Mouse (Mus musculus) heart, adult 2 months (tissue): ENCODE data around the gene 1700025G04Rik. TPM values are rescaled to one million over a fixed set of nuclear protein-coding genes. Genes with fewer than 3 reads are reported as not detected.

Experiments
- DNase-seq, 2 experiments: peaks; one replicate each; pipeline ENCODE4 v3.0.0; 2021
- H3K27ac ChIP-seq: fragments of 200-600 bp; 2 replicates; pipeline ENCODE4 v1.8.1; 2022
- H3K27me3 ChIP-seq: fragments of 200-500 bp; 2 replicates; pipeline ENCODE4 v1.6.1; 2012; ENCODE audit warnings: mild to moderate bottlenecking, low read length, inconsistent platforms, mixed read lengths; ENCODE audit not compliant: control insufficient read depth, insufficient read depth
- H3K36me3 ChIP-seq: fragments of 200-500 bp; 2 replicates; pipeline ENCODE4 v1.6.1; 2012; ENCODE audit warnings: low read length, inconsistent platforms; ENCODE audit not compliant: control insufficient read depth, insufficient read depth
- H3K4me1 ChIP-seq: fragments of 200-500 bp; 2 replicates; pipeline ENCODE4 v1.6.1; 2011; ENCODE audit warnings: low read length; ENCODE audit not compliant: control insufficient read depth, insufficient read depth
- H3K4me3 ChIP-seq: fragments of 200-600 bp; 2 replicates; pipeline ENCODE4 v1.8.1; 2022
- H3K79me2 ChIP-seq: fragments of 200-500 bp; replicated peaks from 2 replicates; pipeline ENCODE4 v1.6.1; 2012; ENCODE audit warnings: mild to moderate bottlenecking, inconsistent platforms, low read length, moderate library complexity, mixed read lengths; ENCODE audit not compliant: control insufficient read depth, insufficient read depth
- H3K9ac ChIP-seq: fragments of 200-500 bp; 2 replicates; pipeline ENCODE4 v1.6.1; 2012; ENCODE audit warnings: low read depth, mild to moderate bottlenecking, control low read depth, inconsistent platforms, low read length, mixed read lengths
- CTCF ChIP-seq: fragments of 200-600 bp; IDR thresholded peaks from 2 replicates; pipeline ENCODE4 v1.8.1; 2022; ENCODE audit warnings: antibody characterized with exemption, mild to moderate bottlenecking, moderate library complexity
- EP300 ChIP-seq: fragments of 200-500 bp; IDR thresholded peaks from 2 replicates; pipeline ENCODE4 v1.6.1; 2011; ENCODE audit warnings: low read depth, low read length, control low read depth; ENCODE audit not compliant: insufficient read depth
- POLR2A ChIP-seq: fragments of 200-500 bp; IDR thresholded peaks from 2 replicates; pipeline ENCODE4 v1.6.1; 2011; ENCODE audit warnings: mild to moderate bottlenecking, low read depth, low read length, control low read depth; ENCODE audit not compliant: insufficient read depth
- WGBS: fragments of 180-500 bp; shearing (Covaris S2); methylation state at CpG from one replicate; pipeline ENCODE4 v1.1.7; 2018; 5-methylcytosine and 5-hydroxymethylcytosine counted together
- intact Hi-C: fragments of 180-260 bp; cut with DNase I; formaldehyde crosslinking; loops from one replicate; pipeline ENCODE4 v1.15.1; 2025
- polyA plus RNA-seq: library from polyadenylated mRNA; depleted of rRNA; stranded (reverse); fragments of >200 nt; gene quantifications from 2 replicates; pipeline ENCODE4 v1.2.3, GENCODE M21; 2012
- total RNA-seq, 2 experiments: library from RNA; stranded (reverse); gene quantifications; 2 replicates each; pipeline ENCODE4 v1.2.3; 2021

The 1700025G04Rik gene
- total and polyA plus RNA-seq, 3 experiments: 11.0 to 46.1 (median 40.4) TPM

- no peak overlapping the region for H3K4me3 ChIP-seq
- TF ChIP-seq EP300: no peak
- no peak for TF ChIP-seq POLR2A
- TF ChIP-seq CTCF: no peak
- H3K9ac ChIP-seq: no peak overlapping the region
- no peaks in the 10 kb centered on the region for H3K27me3 ChIP-seq
- H3K79me2 ChIP-seq: no peaks in the 10 kb centered on the region; the same call in 1 of the 2 replicates
- intact Hi-C loops: loop anchor here (2.0 kb wide), 1 partner anchor 19 kb away; no protein-coding TSS in a partner anchor
- 73% methylated on average over 7 of the region's 7 CpGs for WGBS
- H3K4me1 ChIP-seq: peaks cover 1% of the 10 kb centered on the region; the same call in 1 of the 2 replicates
- H3K27ac ChIP-seq: no peak overlapping the region
- no peaks in the 10 kb centered on the region for H3K36me3 ChIP-seq
- no peak for DNase-seq
Observed at GRCm38 (mm10) chr1:151899964-151900363, 190.0 kb downstream of the 1700025G04Rik start.

DNA sequence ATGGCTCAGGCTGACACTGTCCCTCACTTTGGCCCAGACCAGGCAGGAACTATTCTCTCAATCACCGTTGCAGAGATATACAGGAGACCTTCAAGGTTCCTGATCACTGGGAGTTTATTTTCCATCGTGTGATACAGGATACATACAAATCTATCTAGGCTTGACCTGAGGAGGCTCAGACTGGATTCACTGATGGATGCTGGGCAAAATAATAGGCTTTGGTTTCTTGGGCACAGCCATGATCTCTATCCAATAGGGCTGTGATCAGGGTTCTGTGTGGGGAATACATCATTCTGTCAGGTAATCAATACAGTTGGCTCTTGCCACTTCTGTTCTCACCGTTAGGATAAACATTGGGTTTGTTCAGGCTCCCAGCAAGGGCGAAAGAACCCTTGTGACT is 194.5 kb downstream of the 1700025G04Rik start:
- peaks cover 1% of the 10 kb centered on the region for H3K4me1 ChIP-seq
- no peaks in the 10 kb centered on the region for H3K36me3 ChIP-seq
- no peak overlapping the region for H3K9ac ChIP-seq
- TF ChIP-seq EP300 (no peak), CTCF (no peak), POLR2A (no peak)
- H3K27ac ChIP-seq: no peak overlapping the region
- DNase-seq: no peak
- WGBS: 84% methylated on average over 4 of the region's 4 CpGs
- H3K4me3 ChIP-seq: no peak overlapping the region
- no peaks in the 10 kb centered on the region for H3K27me3 ChIP-seq
- intact Hi-C loops: no loop called here
- no peaks in the 10 kb centered on the region; the same call in 1 of the 2 replicates for H3K79me2 ChIP-seq

DNA sequence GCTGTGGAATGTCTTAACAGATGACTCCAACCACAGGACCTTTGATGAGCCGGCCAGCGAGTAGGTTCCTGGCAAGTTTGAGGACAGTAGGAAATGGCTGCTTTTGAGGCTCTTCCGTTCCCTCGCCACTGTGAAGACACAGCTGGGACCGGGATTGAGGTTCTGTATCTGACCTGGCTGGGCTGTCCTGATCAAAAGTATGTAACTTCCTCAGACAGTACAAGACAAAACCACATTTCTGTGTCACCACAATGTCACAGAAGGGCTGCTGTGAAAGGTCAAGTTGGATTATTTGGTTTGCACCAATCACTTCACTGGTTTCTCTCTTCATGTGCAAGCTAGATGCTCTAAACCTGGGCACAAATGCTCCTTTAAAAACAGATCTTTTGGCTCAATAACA is 195.9 kb downstream of the 1700025G04Rik start:
- H3K27me3 ChIP-seq: no peaks in the 10 kb centered on the region
- H3K9ac ChIP-seq: no peak overlapping the region
- H3K79me2 ChIP-seq: no peaks in the 10 kb centered on the region; the same call in 1 of the 2 replicates
- H3K36me3 ChIP-seq: no peaks in the 10 kb centered on the region
- intact Hi-C loops: no loop called here
- H3K4me3 ChIP-seq: no peak overlapping the region
- WGBS: 72% methylated on average over 5 of the region's 5 CpGs
- no peaks in the 10 kb centered on the region; the same call in 1 of the 2 replicates for H3K4me1 ChIP-seq
- no peak for TF ChIP-seq CTCF
- TF ChIP-seq EP300: no peak
- no peak for TF ChIP-seq POLR2A
- DNase-seq: no peak
- H3K27ac ChIP-seq: no peak overlapping the region

GRCm38 (mm10) chr1:151892008-151892407 is 197.9 kb downstream of the 1700025G04Rik start:
- intact Hi-C loops: no loop called here
- H3K36me3 ChIP-seq: no peaks in the 10 kb centered on the region
- TF ChIP-seq CTCF (no peak), POLR2A (no peak), EP300 (no peak)
- H3K9ac ChIP-seq: no peak overlapping the region
- no peak overlapping the region for H3K4me3 ChIP-seq
- H3K27me3 ChIP-seq: no peaks in the 10 kb centered on the region
- H3K27ac ChIP-seq: no peak overlapping the region
- H3K4me1 ChIP-seq: peaks cover 3% of the 10 kb centered on the region
- no peak for DNase-seq
- WGBS: 80% methylated on average over 5 of the region's 5 CpGs
- H3K79me2 ChIP-seq: no peaks in the 10 kb centered on the region

- intact Hi-C loops: no loop called here
- Histone ChIP-seq H3K36me3 (no peaks in the 10 kb centered on the region), H3K4me3 (no peak overlapping the region), H3K4me1 (peaks cover 6% of the 10 kb centered on the region), H3K27me3 (no peaks in the 10 kb centered on the region), H3K79me2 (no peaks in the 10 kb centered on the region), H3K9ac (no peak overlapping the region), H3K27ac (no peak overlapping the region)
- TF ChIP-seq CTCF (no peak), POLR2A (no peak)
- 68% methylated on average over 9 of the region's 9 CpGs for WGBS
- DNase-seq: no peak
Observed at GRCm38 (mm10) chr1:151891194-151891593, 198.7 kb downstream of the 1700025G04Rik start.

DNA sequence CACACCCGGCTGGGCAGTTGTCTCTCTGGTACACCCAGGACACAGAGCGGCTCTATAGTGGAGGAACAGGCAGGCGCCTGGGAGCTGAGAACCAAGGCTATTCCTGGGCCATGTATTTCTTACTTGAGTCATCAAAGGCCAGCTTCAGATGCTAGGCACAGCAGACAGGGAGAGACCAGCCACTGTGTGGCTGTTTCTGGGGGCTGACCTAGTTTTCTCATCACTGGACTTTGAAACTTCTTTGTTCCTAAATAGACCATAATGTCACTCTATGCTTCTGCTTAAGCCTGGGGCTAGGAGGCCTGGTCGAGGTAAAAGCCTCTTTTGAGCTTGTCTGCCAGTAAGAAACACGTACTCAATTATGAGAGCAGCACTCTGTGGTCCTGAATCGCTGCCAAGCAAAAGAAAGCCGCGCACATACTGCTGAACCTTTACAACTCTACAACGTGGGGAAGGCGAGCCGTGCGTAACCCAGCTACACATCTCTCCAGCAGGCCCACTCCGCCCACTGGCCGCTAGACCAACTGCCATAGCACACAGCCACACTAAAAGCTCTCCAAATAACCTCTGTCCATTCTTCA is 199.8 kb downstream of the 1700025G04Rik start:
- WGBS: 54% methylated on average over 14 of the region's 14 CpGs
- TF ChIP-seq CTCF (0 out of 2 replicates have a peak, but pooled peaks have one; percentile 4), EP300 (no peak), POLR2A (no peak)
- peak in 1 of 2 experiments; percentile 29 for DNase-seq
- intact Hi-C loops: no loop called here
- H3K36me3 ChIP-seq: no peaks in the 10 kb centered on the region
- H3K4me3 ChIP-seq: no peak overlapping the region
- H3K9ac ChIP-seq: no peak overlapping the region
- H3K27ac ChIP-seq: peak overlapping the region; percentile 31
- H3K79me2 ChIP-seq: no peaks in the 10 kb centered on the region
- H3K4me1 ChIP-seq: peaks cover 6% of the 10 kb centered on the region
- no peaks in the 10 kb centered on the region for H3K27me3 ChIP-seq
